Mouse (Mus musculus) embryonic facial prominence, embryonic 15.5 days (tissue): Measurements from ENCODE around the gene Gfra4. TPM values are rescaled to one million over a fixed set of nuclear protein-coding genes. Genes with fewer than 3 reads are reported as not detected.

Experiments
- ATAC-seq: fragments of 200-750 bp; cut with Nextera tagmentation; 2 replicates; pipeline ENCODE4 v1.8.0; 2017; ENCODE audit warnings: low read depth, moderate TSS enrichment; ENCODE audit not compliant: insufficient number of reproducible peaks, low FRiP score, low TSS enrichment
- H3K27ac ChIP-seq: fragments of 300-500 bp; sonication (generic); replicated peaks from 2 replicates; pipeline ENCODE4 v1.5.1; 2015; ENCODE audit warnings: mild to moderate bottlenecking, inconsistent platforms
- H3K27me3 ChIP-seq: fragments of 300-500 bp; sonication (generic); 2 replicates; pipeline ENCODE4 v1.6.1; 2015; ENCODE audit warnings: inconsistent platforms
- H3K36me3 ChIP-seq: fragments of 300-500 bp; sonication (generic); 2 replicates; pipeline ENCODE4 v1.6.1; 2015; ENCODE audit warnings: mild to moderate bottlenecking, inconsistent platforms
- H3K4me1 ChIP-seq: fragments of 300-500 bp; sonication (generic); 2 replicates; pipeline ENCODE4 v1.6.1; 2015; ENCODE audit warnings: inconsistent platforms
- H3K4me2 ChIP-seq: fragments of 300-500 bp; sonication (generic); replicated peaks from 2 replicates; pipeline ENCODE4 v1.6.1; 2015; ENCODE audit warnings: mild to moderate bottlenecking, inconsistent platforms
- H3K4me3 ChIP-seq: fragments of 300-500 bp; sonication (generic); replicated peaks from 2 replicates; pipeline ENCODE4 v1.5.1; 2015; ENCODE audit warnings: mild to moderate bottlenecking, inconsistent platforms
- H3K9ac ChIP-seq: fragments of 300-500 bp; sonication (generic); 2 replicates; pipeline ENCODE4 v1.6.1; 2015; ENCODE audit warnings: inconsistent platforms
- H3K9me3 ChIP-seq: fragments of 300-500 bp; sonication (generic); replicated peaks from 2 replicates; pipeline ENCODE4 v1.6.1; 2016; ENCODE audit warnings: inconsistent platforms
- WGBS: fragments of 180-500 bp; shearing (Covaris S2); methylation state at CpG from one replicate; pipeline ENCODE4 v1.1.7; 2015; 5-methylcytosine and 5-hydroxymethylcytosine counted together
- microRNA-seq: library from miRNA; unstranded; fragments of <30 nt; microRNA quantifications from one replicate; pipeline ENCODE4, GENCODE M21; 2016; ENCODE audit warnings: borderline number of aligned reads
- polyA plus RNA-seq: library from polyadenylated mRNA; unstranded; fragments of >200 nt; fragmentation: Nextera tagmentation; extraction: Ambion mirVana; gene quantifications from 2 replicates; pipeline ENCODE4 v1.2.1, GENCODE M21; 2015

The Gfra4 gene
- polyA plus RNA-seq, 1 experiment from 2014 or later, result 44.0 TPM

- Histone ChIP-seq H3K4me3 (no peak overlapping the region), H3K27me3 (no peaks in the 10 kb centered on the region), H3K9ac (no peak overlapping the region), H3K4me2 (no peak overlapping the region), H3K9me3 (no peaks in the 10 kb centered on the region), H3K4me1 (no peaks in the 10 kb centered on the region), H3K27ac (no peak overlapping the region), H3K36me3 (peaks cover 10% of the 10 kb centered on the region; the same call in 1 of the 2 replicates)
- no peak for ATAC-seq
- WGBS, result 88% methylated on average over 1 of the region's 1 CpGs
These were observed 11.9 kb downstream of the Gfra4 start for GRCm38 (mm10) chr2:131030998-131031397.

- no peak overlapping the region for H3K4me2 ChIP-seq
These were observed 12.3 kb downstream of the Gfra4 start for GRCm38 (mm10) chr2:131030561-131030960.

GRCm38 (mm10) chr2:131029065-131029935 is 13.6 kb downstream of the Gfra4 start:
- 64% methylated on average over 9 of the region's 9 CpGs for WGBS

More at GRCm38 (mm10) chr2:131030561-131030960, 12.3 kb downstream of the Gfra4 start:
- H3K27me3 ChIP-seq, result no peaks in the 10 kb centered on the region
- H3K4me1 ChIP-seq, result no peaks in the 10 kb centered on the region
- no peak overlapping the region for H3K9ac ChIP-seq
- H3K27ac ChIP-seq, result no peak overlapping the region
- no peak for ATAC-seq
- peaks cover 15% of the 10 kb centered on the region for H3K36me3 ChIP-seq
- no peak overlapping the region for H3K4me3 ChIP-seq
- 93% methylated on average over 2 of the region's 2 CpGs for WGBS
- H3K9me3 ChIP-seq, result no peaks in the 10 kb centered on the region

GRCm38 (mm10) chr2:131026941-131027340 is 15.9 kb downstream of the Gfra4 start:
- H3K4me3 ChIP-seq, result no peak overlapping the region
- H3K27ac ChIP-seq, result no peak overlapping the region
- no peaks in the 10 kb centered on the region for H3K4me1 ChIP-seq
- H3K27me3 ChIP-seq, result no peaks in the 10 kb centered on the region
- 84% methylated on average over 3 of the region's 3 CpGs for WGBS
- H3K4me2 ChIP-seq, result no peak overlapping the region
- ATAC-seq, result no peak
- peaks cover 46% of the 10 kb centered on the region for H3K36me3 ChIP-seq
- no peaks in the 10 kb centered on the region for H3K9me3 ChIP-seq
- H3K9ac ChIP-seq, result no peak overlapping the region

More at GRCm38 (mm10) chr2:131029065-131029935, 13.6 kb downstream of the Gfra4 start:
- no peaks in the 10 kb centered on the region for H3K9me3 ChIP-seq
- H3K27me3 ChIP-seq, result no peaks in the 10 kb centered on the region
- H3K9ac ChIP-seq, result no peak overlapping the region
- H3K4me1 ChIP-seq, result no peaks in the 10 kb centered on the region
- H3K4me3 ChIP-seq, result no peak overlapping the region
- peaks cover 24% of the 10 kb centered on the region for H3K36me3 ChIP-seq
- H3K4me2 ChIP-seq, result no peak overlapping the region
- no peak overlapping the region; the same call in 1 of the 2 replicates for H3K27ac ChIP-seq
- no peak for ATAC-seq

- Histone ChIP-seq H3K4me1 (no peaks in the 10 kb centered on the region), H3K9me3 (no peaks in the 10 kb centered on the region), H3K36me3 (peaks cover 53% of the 10 kb centered on the region), H3K4me3 (no peak overlapping the region), H3K27me3 (no peaks in the 10 kb centered on the region), H3K27ac (no peak overlapping the region), H3K9ac (no peak overlapping the region), H3K4me2 (no peak overlapping the region)
- no peak for ATAC-seq
- WGBS, result 93% methylated on average over 2 of the region's 2 CpGs
These were observed 17.7 kb downstream of the Gfra4 start for GRCm38 (mm10) chr2:131025230-131025629.

GRCm38 (mm10) chr2:131010566-131010965 is 32.3 kb downstream of the Gfra4 start:
- peaks cover 40% of the 10 kb centered on the region for H3K36me3 ChIP-seq
- H3K9me3 ChIP-seq, result no peaks in the 10 kb centered on the region
- H3K4me3 ChIP-seq, result no peak overlapping the region
- H3K27ac ChIP-seq, result no peak overlapping the region
- no peak overlapping the region for H3K4me2 ChIP-seq
- WGBS, result 91% methylated on average over 1 of the region's 1 CpGs
- no peaks in the 10 kb centered on the region for H3K4me1 ChIP-seq
- ATAC-seq, result no peak
- no peaks in the 10 kb centered on the region for H3K27me3 ChIP-seq
- H3K9ac ChIP-seq, result no peak overlapping the region

GRCm38 (mm10) chr2:131009123-131009522 is 33.8 kb downstream of the Gfra4 start:
- H3K9me3 ChIP-seq, result no peaks in the 10 kb centered on the region
- H3K36me3 ChIP-seq, result peaks cover 41% of the 10 kb centered on the region
- no peaks in the 10 kb centered on the region for H3K4me1 ChIP-seq
- no peaks in the 10 kb centered on the region for H3K27me3 ChIP-seq
- no peak overlapping the region for H3K4me2 ChIP-seq
- whole genome bisulfite sequencing, result 84% methylated on average over 2 of the region's 2 CpGs
- H3K27ac ChIP-seq, result no peak overlapping the region
- no peak overlapping the region for H3K4me3 ChIP-seq
- ATAC-seq, result no peak
- H3K9ac ChIP-seq, result no peak overlapping the region

- WGBS, result 94% methylated on average over 2 of the region's 2 CpGs
- no peaks in the 10 kb centered on the region for H3K27me3 ChIP-seq
- H3K9ac ChIP-seq, result no peak overlapping the region
- H3K27ac ChIP-seq, result no peak overlapping the region
- peaks cover 25% of the 10 kb centered on the region for H3K36me3 ChIP-seq
- no peak for ATAC-seq
- H3K4me3 ChIP-seq, result no peak overlapping the region
- no peaks in the 10 kb centered on the region for H3K9me3 ChIP-seq
- no peaks in the 10 kb centered on the region for H3K4me1 ChIP-seq
- H3K4me2 ChIP-seq, result no peak overlapping the region
These were observed 50.1 kb downstream of the Gfra4 start for GRCm38 (mm10) chr2:130992818-130993217.

Small RNA genes lying within 50 kb of the gene (microRNA-seq; reads per million reads assigned to microRNA genes)
- not detected for gene Mir6973b

Other genes starting within 250 kb of the Gfra4 start
- gene 4930402H24Rik, start 136.7 kb downstream of the Gfra4 start, polyA plus RNA-seq, result 35.7 and 36.7 TPM in 2 replicates
- 9.0 and 9.2 TPM in 2 replicates for gene Atrn, start 136.6 kb downstream of the Gfra4 start, polyA plus RNA-seq
- 75.8 and 79.0 TPM in 2 replicates for gene Adam33, start 20.7 kb upstream of the Gfra4 start, polyA plus RNA-seq
- gene Siglec1, start 43.7 kb upstream of the Gfra4 start, polyA plus RNA-seq, result 0.68 TPM in 2 replicates
- 17.6 and 18.1 TPM in 2 replicates for gene Hspa12b, start 84.2 kb upstream of the Gfra4 start, polyA plus RNA-seq
- not detected in 2 replicates for gene Gm11037, start 90.4 kb upstream of the Gfra4 start, polyA plus RNA-seq
- 67.3 and 69.3 TPM in 2 replicates for gene 1700037H04Rik, start 117.0 kb upstream of the Gfra4 start, polyA plus RNA-seq
- 13.3 and 14.6 TPM in 2 replicates for gene Cenpb, start 137.0 kb upstream of the Gfra4 start, polyA plus RNA-seq
- gene Cdc25b, start 143.9 kb upstream of the Gfra4 start, polyA plus RNA-seq, result 52.3 and 59.1 TPM in 2 replicates
- gene Spef1, start 144.2 kb upstream of the Gfra4 start, polyA plus RNA-seq, result 10.3 and 15.2 TPM in 2 replicates
- 27.9 and 28.0 TPM in 2 replicates for gene Ap5s1, start 164.0 kb upstream of the Gfra4 start, polyA plus RNA-seq
- gene Mavs, start 191.0 kb upstream of the Gfra4 start, polyA plus RNA-seq, result 21.7 and 25.1 TPM in 2 replicates
- gene Pank2, start 219.4 kb upstream of the Gfra4 start, polyA plus RNA-seq, result 34.7 and 39.1 TPM in 2 replicates